ENCODE assay signal across 8 mouse cellular contexts in the genomic region with DNA sequence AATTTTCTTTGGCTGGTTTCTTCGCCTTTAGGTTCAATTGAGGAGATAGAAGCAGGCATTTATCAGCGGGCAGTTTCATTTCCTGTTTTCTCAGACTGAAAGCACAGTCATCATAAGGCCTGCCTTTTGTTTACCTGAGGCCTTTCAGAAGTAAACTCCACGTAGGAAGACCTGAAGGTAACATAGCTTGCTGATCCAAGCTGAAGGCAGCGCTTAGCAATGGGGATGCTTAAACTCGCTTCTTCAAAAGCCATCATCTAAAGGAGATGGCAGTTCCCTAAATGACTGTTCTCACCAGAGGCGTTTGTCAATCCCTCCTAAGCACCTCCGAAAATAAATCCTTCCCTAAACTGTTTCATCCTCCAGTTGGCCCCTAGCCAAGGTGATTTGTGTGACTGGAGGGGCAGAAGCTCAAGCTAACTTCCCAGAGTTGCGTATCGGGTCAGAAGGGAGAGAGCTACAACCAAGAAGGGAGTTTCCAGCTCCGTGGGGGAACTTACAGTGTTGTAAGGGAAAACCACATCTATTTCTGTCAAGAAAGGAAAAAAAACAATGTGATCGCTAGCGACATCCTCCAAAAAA. TPM values are rescaled to one million over a fixed set of nuclear protein-coding genes. Genes with fewer than 3 reads are reported as not detected.
DNase-seq lines count a peak whose midpoint lies in the region.

No protein-coding gene starts in this region.

- intact Hi-C loops in heart, postnatal 25 days (cut with DNase I) = no loop called here

- DNase-seq in heart, adult 18-20 months = peak; percentile 62 to 78
- DNase-seq in heart, postnatal 25 days (ENCODE audit: low spot score) = no peak
- peak; percentile 69 for DNase-seq in CD4-positive, CD25-positive, alpha-beta regulatory T cell, adult 2 months (ENCODE audit: low read depth, low spot score)
- peak; percentile 57 to 70 for DNase-seq in heart, adult 9 months (ENCODE audit: low spot score in 2 of 2)
- peak; percentile 64 for DNase-seq in lung, postnatal 36 days
- DNase-seq in cerebellum, postnatal 4 days (ENCODE audit: low spot score in 2 of 2) = no peak
- DNase-seq in right cerebral cortex, postnatal 14 days = no peak
- no peak for DNase-seq in cerebellum, postnatal 25 days

RNA-seq across cellular contexts. Expression of a gene that starts 13.0 kb away (rescaled TPM):
- total RNA-seq in heart, adult 18-20 months (2021) = 100 to 1,000 TPM; 311 to 318 TPM
- total RNA-seq in heart, postnatal 25 days (2021) = 100 to 1,000 TPM; 264 to 283 TPM

RNA-seq across cellular contexts. Expression of a gene that starts 27.5 kb away (rescaled TPM):
- total RNA-seq in heart, adult 18-20 months (2021) = 1 to 10 TPM in 1 of 2 experiments, under 1 TPM in 1; 0.20 to 1.1 TPM
- under 1 TPM; 0.25 to 0.29 TPM for total RNA-seq in heart, postnatal 25 days (2021)

RNA-seq across cellular contexts. Expression of a gene that starts 42.4 kb away (rescaled TPM):
- total RNA-seq in heart, adult 18-20 months (2021) = 10 to 100 TPM; 31.4 to 34.1 TPM
- total RNA-seq in heart, postnatal 25 days (2021) = 10 to 100 TPM; 36.5 to 36.6 TPM

Comparison
In these comparisons a context has a peak if more than half of its experiments do, and no peak if none do; other contexts are left out.
1. DNase-seq: peak in heart, adult 18-20 months (2 of 2), CD4-positive, CD25-positive, alpha-beta regulatory T cell, adult 2 months (single experiment), heart, adult 9 months (2 of 2) and lung, postnatal 36 days (single experiment); none in heart, postnatal 25 days (single experiment), cerebellum, postnatal 4 days (0 of 2), right cerebral cortex, postnatal 14 days (single experiment) and cerebellum, postnatal 25 days (0 of 2).